Mouse (Mus musculus): ENCODE results near the gene Entpd7.

DNA sequence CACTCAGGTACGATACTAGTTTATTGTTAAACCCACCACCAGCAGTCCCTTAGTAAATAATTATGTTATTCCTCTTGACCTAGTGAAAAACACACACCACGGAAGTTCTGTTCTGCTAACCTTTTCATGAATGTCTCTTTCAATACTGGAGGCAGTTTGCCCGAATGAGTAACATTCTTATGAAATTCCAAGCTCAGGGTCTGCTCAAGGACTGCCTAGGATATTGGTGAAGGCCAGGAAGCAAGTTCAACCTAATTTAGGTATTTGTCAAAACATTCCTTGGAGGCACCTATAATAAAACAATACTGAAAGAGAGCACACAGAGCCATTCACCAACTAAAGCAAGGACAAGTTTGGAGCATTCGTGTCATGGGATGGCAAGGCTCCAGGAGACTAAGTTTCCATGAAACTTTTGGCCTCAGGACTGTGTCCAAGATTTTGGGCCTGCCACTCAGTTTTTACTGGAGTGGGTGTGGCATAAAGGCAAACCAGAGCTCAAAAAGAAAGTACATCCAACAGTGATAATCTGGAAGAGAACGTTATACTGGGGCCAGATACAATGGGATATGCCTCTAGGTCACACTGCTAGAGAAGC, 80.0 kb downstream of the Entpd7 start:
- TF ChIP-seq CTCF (IDR thresholded peaks at IDR 0.05; ENCODE audit: borderline replicate concordance, insufficient read depth, low read depth, low read length): no peak
- TF ChIP-seq POLR2A (IDR thresholded peaks at IDR 0.05; ENCODE audit: borderline replicate concordance, insufficient read depth, low read length): no peak
